ENCODE assay signal across 32 mouse cellular contexts in the genomic region with DNA sequence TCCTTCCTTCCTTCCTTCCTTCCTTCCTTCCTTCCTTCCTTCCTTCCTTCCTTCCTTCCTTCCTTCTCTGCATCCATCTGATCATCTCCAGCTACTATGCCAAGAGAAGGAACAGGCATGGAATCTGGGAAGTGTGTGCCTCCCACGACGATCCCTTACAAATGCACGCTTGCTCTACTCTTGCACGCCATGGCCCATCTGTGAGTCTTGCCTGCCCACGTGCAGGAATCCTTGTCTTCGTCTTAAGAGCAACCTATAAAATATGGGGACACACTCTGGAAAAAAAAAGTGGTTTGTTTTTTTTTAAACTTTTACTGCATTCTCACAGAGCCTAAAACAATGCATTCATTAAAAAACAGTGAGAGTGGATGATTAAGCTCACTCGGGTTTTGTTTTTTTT. TPM values are rescaled to one million over a fixed set of nuclear protein-coding genes. Genes with fewer than 3 reads are reported as not detected.
DNase-seq lines count a peak whose midpoint lies in the region; ATAC-seq and TF ChIP-seq lines count a peak whose summit lies in the region.
"Had no signal": no experiment of that assay in that cellular context is flagged by ENCODE, and none has a peak within 500 bp of the region (broad histone marks: within the 10 kb centered on the region; RNA-seq: fewer than 3 reads in every experiment).

No protein-coding gene starts in this region.

- no peaks in the 10 kb centered on the region for H3K9me3 ChIP-seq in midbrain, postnatal 0 days (ENCODE audit: low read length)
- H3K9me3 ChIP-seq: forebrain, embryonic 13.5 days; G1E; hindbrain, embryonic 13.5 days; limb, embryonic 12.5 days; liver, embryonic 15.5 days; neural tube, embryonic 15.5 days had no signal

- H3K4me2 ChIP-seq in midbrain, postnatal 0 days (ENCODE audit: low read depth, low read length, poor library complexity, severe bottlenecking): no peak overlapping the region
- H3K4me2 ChIP-seq: forebrain, embryonic 13.5 days; heart, embryonic 11.5 days; hindbrain, embryonic 13.5 days; limb, embryonic 12.5 days; liver, embryonic 15.5 days; lung, embryonic 14.5 days; neural tube, embryonic 15.5 days had no signal

- H3K79me2 ChIP-seq in C2C12 (ENCODE audit: control insufficient read depth, insufficient read depth): peaks cover 66% of the 10 kb centered on the region

- WGBS in midbrain, postnatal 0 days: 79% methylated on average over 7 of the region's 7 CpGs

- H3K27ac ChIP-seq in midbrain, postnatal 0 days (ENCODE audit: low read depth, low read length): no peak overlapping the region
- H3K27ac ChIP-seq: liver, embryonic 15.5 days; stomach, postnatal 0 days had no signal

- peaks cover 4% of the 10 kb centered on the region for H3K79me3 ChIP-seq in C2C12 (ENCODE audit: low read depth)

- H3K9ac ChIP-seq in midbrain, postnatal 0 days (replicated peaks; ENCODE audit: low read length, poor library complexity, severe bottlenecking): no peak overlapping the region
- H3K9ac ChIP-seq: forebrain, embryonic 13.5 days; limb, embryonic 12.5 days; liver, embryonic 15.5 days; lung, embryonic 14.5 days; neural tube, embryonic 15.5 days had no signal

- peaks cover 26% of the 10 kb centered on the region for H3K4me1 ChIP-seq in midbrain, postnatal 0 days (ENCODE audit: insufficient read depth, low read length)

- peaks cover 38% of the 10 kb centered on the region for H3K36me3 ChIP-seq in C2C12 (ENCODE audit: control insufficient read depth, insufficient read depth)
- no peaks in the 10 kb centered on the region; the same call in 1 of the 2 replicates for H3K36me3 ChIP-seq in midbrain, postnatal 0 days (ENCODE audit: insufficient read depth, low read length)
- H3K36me3 ChIP-seq: G1E; limb, embryonic 12.5 days; liver, embryonic 15.5 days; neural tube, embryonic 15.5 days had no signal

- TF ChIP-seq CTCF in C2C12 (IDR thresholded peaks at IDR 0.05; ENCODE audit: control insufficient read depth, insufficient read depth, insufficient read length): no peak
- TF ChIP-seq CTCF in midbrain, postnatal 0 days (IDR thresholded peaks at IDR 0.05): no peak

- no peak overlapping the region for H3K4me3 ChIP-seq in C2C12 (ENCODE audit: insufficient read depth, poor library complexity, severe bottlenecking)
- no peak overlapping the region for H3K4me3 ChIP-seq in midbrain, postnatal 0 days (ENCODE audit: low read depth, low read length)
- H3K4me3 ChIP-seq: forebrain, embryonic 13.5 days; hindbrain, embryonic 13.5 days; left cerebral cortex, adult 2 months; limb, embryonic 12.5 days; liver, embryonic 15.5 days; neural tube, embryonic 15.5 days had no signal

- no peaks in the 10 kb centered on the region for H3K27me3 ChIP-seq in C2C12 (ENCODE audit: control insufficient read depth, insufficient read depth, insufficient read length)
- H3K27me3 ChIP-seq in midbrain, postnatal 0 days (ENCODE audit: insufficient read depth, low read length): no peaks in the 10 kb centered on the region
- H3K27me3 ChIP-seq: forebrain, embryonic 13.5 days; hindbrain, embryonic 13.5 days; limb, embryonic 12.5 days; liver, embryonic 15.5 days; neural tube, embryonic 15.5 days had no signal

- peak overlapping the region; percentile 27 for H3ac ChIP-seq in C2C12 (ENCODE audit: control insufficient read depth, insufficient read length, low read depth)

- no peak for DNase-seq in frontal cortex, postnatal 14 days (ENCODE audit: low spot score in 2 of 2)
- DNase-seq in layer of hippocampus, adult 9-11 months: peak; percentile 80
- DNase-seq in layer of hippocampus, adult 11-12 months (ENCODE audit: low spot score): no peak
- peak; percentile 76 to 85 for DNase-seq in right cerebral cortex, postnatal 10 days (ENCODE audit: low spot score in 2 of 2)
- no peak for DNase-seq in midbrain, postnatal 0 days (ENCODE audit: low spot score)
- DNase-seq in thymus, postnatal 10 days (ENCODE audit: low spot score in 2 of 2): no peak
- DNase-seq: adrenal gland, adult 8-10 months; cerebellum, adult 11 months; cerebellum, adult 9-10 months; cerebellum, postnatal 36 days; gastrocnemius, postnatal 36 days; heart, adult 18-20 months; heart, postnatal 4 days; kidney, adult 9 months; kidney, postnatal 10 days; lung, embryonic 14.5 days; lung, postnatal 14 days; midbrain, embryonic 14.5 days; retina, postnatal 1 day; spleen, adult 18-20 months had no signal

- ATAC-seq in frontal cortex, adult (ENCODE audit: low TSS enrichment): peak; percentile 71
- no peak for ATAC-seq in midbrain, postnatal 0 days (ENCODE audit: low FRiP score)
- ATAC-seq: forebrain, embryonic 13.5 days; intestine, postnatal 0 days had no signal

TF ChIP-seq in C2C12, 6 proteins besides CTCF, POLR2A, EP300 and RAD21:
- TF ChIP-seq MAX (IDR thresholded peaks at IDR 0.05): no peak
- no peak for TF ChIP-seq USF1 (IDR thresholded peaks at IDR 0.05; ENCODE audit: low read depth)
- no peak for TF ChIP-seq MYOD1 (IDR thresholded peaks at IDR 0.05; ENCODE audit: control insufficient read depth, insufficient read length, low read depth)

RNA-seq across cellular contexts. Expression of gene Nav1, which starts 40.5 kb away (rescaled TPM):
- 22.2 TPM for polyA plus RNA-seq in C2C12 (2012; fragmentation: generic; extraction: Trizol)
- 99.1 and 109 TPM in 2 replicates for total RNA-seq in midbrain, postnatal 0 days (2014; rRNA removed)
- polyA plus RNA-seq in midbrain, postnatal 0 days (2015; fragmentation: Nextera tagmentation; extraction: Ambion mirVana): 37.3 and 46.5 TPM in 2 replicates
- polyA plus RNA-seq: G1E had no signal

Comparison
In these comparisons a context has a peak if more than half of its experiments do, and no peak if none do; other contexts are left out.
1. DNase-seq: peak in layer of hippocampus, adult 9-11 months (single experiment) and right cerebral cortex, postnatal 10 days (2 of 2); none in frontal cortex, postnatal 14 days (0 of 2), layer of hippocampus, adult 11-12 months (single experiment), midbrain, postnatal 0 days (single experiment) and thymus, postnatal 10 days (0 of 2).